Mouse (Mus musculus) olfactory bulb, adult 2 months (tissue): ENCODE measurements around the gene Snapc5.

Experiments used
- CTCF ChIP-seq: fragments of 200-500 bp; IDR thresholded peaks from 2 replicates; pipeline ENCODE4 v1.5.1; 2012; ENCODE audit warnings: low read depth, mild to moderate bottlenecking, low read length, moderate library complexity; ENCODE audit not compliant: insufficient read depth
- POLR2A ChIP-seq: fragments of 200-500 bp; IDR thresholded peaks from 2 replicates; pipeline ENCODE4 v1.6.1; 2012; ENCODE audit warnings: mild to moderate bottlenecking, low read depth, low read length, moderate library complexity; ENCODE audit not compliant: insufficient read depth

- TF ChIP-seq CTCF (no peak), POLR2A (no peak)
Measured at GRCm38 (mm10) chr9:64232257-64232957, 53.3 kb downstream of the Snapc5 start.
